Mouse (Mus musculus) right cerebral cortex, adult 18-20 months (tissue): Measurements from ENCODE around the gene Mettl7a2.
"Not testable (repeated sequence)": the region's sequence is repeated elsewhere in the genome, so short reads cannot be mapped to it uniquely, and the experiment has no call there.

Experiments
- DNase-seq: peaks from one replicate; pipeline ENCODE4 v3.0.0; 2022; ENCODE audit warnings: mixed read lengths

Gene Mettl7a2

DNA sequence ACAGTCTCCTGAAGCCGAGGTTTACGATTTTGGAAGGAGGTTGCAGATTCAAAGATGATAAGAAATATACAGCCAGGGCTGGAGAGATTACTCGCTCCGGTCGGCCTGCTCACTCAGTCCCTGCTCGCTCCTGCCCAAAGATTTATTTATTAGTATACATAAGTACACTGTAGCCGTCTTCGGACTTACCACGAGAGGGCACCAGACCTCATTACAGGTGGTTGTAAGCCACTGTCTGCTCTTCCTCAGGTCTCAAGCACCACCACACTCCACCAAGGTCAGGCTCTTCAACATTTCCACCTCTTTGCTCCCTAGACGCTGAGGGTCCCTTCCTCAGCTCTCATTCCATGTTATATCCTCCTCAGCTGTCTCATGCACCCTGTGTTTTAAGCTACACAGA lies 15.2 kb upstream of the Mettl7a2 start:
- not testable (repeated sequence) for DNase-seq

GRCm38 (mm10) chr15:100341314-100341980 lies 11.6 kb upstream of the Mettl7a2 start:
- DNase-seq: not testable (repeated sequence)

DNA sequence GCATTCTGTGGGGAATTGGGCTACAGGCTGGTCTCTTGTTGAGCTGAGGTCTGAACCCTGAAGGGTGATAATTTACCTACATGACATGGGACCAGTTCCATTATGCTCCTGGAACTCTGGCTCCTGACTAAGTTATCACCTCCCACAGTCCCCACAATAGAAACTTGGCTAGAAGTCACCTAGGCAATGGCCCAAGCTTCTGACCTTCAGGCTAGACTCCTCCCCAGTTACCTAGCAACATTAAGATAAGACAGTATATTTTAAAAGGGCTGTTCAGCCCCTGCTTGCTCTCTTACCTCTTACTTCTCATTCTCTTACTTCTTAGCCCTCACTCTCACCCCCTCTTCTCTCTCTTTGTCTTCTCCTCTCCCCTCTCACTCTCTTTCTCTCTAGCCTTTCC lies 7.5 kb upstream of the Mettl7a2 start:
- DNase-seq: no peak

DNA sequence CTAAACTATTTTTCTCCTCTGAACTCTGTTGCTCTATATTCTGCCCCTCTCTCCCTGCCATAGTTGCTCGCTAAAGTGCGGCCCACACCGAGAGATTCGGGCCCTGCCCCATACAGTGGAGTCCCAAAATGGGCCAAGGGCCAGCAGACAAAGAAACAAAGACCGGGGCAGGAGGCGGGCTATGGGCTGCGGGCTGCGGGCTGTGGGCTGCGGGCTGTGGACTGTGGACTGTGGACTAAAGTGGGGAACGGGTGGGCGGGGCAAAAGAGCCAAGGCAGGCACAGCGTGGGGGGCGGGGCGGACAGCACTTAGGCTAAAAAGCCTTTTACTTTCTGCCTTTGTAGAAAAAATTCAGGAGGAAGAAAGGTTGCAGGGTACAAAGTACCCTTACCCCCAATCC lies 6.2 kb upstream of the Mettl7a2 start:
- DNase-seq: no peak

DNA sequence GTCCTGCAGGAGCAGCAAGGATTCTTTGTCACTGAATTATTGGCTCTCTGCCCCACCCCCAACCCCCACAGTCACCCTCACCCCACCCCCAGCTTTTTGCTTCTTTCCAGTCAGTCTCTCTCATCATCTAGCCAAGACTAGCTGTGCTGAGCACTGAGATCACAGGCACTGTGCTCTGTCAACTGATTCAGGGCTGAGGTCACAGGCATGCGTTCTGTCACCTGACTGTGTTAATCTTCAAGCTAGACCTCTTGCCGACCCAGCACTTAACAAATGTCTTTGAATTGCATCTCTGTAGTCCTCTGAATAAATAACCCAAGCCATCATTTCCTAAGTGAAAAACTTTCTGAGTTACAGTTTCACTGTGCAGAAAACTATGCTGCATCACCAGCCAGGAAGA lies 3.5 kb upstream of the Mettl7a2 start:
- no peak for DNase-seq

DNA sequence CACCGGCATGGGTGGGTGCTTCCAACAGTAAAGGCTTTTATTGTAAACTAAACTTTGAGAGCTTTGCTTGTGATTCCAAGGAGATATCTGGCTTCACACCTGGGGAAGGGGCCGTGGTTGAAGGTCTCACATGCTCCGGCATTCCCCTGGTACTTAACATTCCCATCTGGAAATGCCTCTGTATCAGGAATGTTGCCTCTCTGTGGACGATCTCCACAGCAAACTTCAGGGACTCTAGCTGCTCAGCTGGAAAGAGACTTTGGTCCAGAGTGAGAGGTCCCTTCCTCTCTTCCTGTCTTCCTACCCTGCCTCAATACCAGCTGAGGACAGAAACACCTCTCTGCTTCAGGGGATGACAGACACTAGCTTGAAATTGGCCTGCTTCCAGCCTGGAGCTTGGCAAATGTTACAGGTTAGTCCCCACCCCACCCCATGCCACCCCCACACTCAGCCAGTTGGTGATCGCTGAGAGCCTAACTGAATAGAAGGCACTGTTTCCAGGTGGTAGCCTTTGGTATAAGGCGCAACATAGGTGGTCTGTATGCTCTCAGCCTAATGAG lies 1.4 kb upstream of the Mettl7a2 start:
- DNase-seq: no peak

GRCm38 (mm10) chr15:100353399-100353798 lies 399 bp downstream of the Mettl7a2 start:
- not testable (repeated sequence) for DNase-seq

DNA sequence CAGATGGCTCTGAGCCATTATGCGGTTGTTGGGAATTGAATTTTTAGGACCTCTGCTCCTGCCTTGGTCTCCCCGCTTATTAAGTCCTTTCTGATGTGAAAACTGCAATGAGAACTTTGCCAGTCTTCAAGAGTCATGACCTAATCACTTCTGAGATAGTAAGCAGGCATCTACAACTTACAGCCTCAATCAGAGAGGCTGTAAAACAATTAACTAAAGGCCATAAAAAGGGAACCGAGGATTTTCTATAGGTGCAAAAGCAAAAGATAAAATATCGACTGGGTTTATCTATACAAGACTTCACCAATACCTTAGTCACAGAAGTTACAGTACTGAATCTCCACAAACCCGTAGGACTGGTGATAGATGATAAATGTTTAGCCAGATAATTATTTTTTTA lies 2.9 kb downstream of the Mettl7a2 start:
- no peak for DNase-seq

GRCm38 (mm10) chr15:100364242-100364641 lies 11.2 kb downstream of the Mettl7a2 start, which contains the start of gene Higd1c:
TSS of gene Higd1c (plus strand) at chr15:100364542.
- no peak for DNase-seq

- not testable (repeated sequence) for DNase-seq
Measured at GRCm38 (mm10) chr15:100365967-100366366, 13.0 kb downstream of the Mettl7a2 start.

DNA sequence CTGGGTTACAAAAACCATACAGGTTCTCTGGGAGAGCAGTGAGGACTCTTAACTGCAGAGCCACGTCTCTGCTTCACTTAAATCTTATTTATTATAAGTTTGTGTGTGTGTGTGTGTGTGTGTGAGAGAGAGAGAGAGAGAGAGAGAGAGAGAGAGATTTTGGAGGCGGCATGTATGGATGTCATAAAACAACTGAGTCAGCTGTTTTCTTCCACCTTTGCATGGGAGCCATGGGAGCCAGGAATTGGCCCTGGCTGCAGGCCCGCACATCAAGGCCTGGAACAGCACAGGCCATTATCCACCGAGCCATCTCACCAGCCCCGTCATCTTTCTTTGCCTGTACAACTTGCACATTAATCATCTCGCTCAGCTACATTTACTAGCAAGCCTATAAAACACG lies 14.1 kb downstream of the Mettl7a2 start:
- no peak for DNase-seq

GRCm38 (mm10) chr15:100375066-100375465 lies 22.1 kb downstream of the Mettl7a2 start:
- peak; percentile 61 for DNase-seq

- DNase-seq: not testable (repeated sequence)
Measured at GRCm38 (mm10) chr15:100377847-100378505, 25.0 kb downstream of the Mettl7a2 start.

GRCm38 (mm10) chr15:100379658-100380057 lies 26.7 kb downstream of the Mettl7a2 start:
- DNase-seq: no peak

DNA sequence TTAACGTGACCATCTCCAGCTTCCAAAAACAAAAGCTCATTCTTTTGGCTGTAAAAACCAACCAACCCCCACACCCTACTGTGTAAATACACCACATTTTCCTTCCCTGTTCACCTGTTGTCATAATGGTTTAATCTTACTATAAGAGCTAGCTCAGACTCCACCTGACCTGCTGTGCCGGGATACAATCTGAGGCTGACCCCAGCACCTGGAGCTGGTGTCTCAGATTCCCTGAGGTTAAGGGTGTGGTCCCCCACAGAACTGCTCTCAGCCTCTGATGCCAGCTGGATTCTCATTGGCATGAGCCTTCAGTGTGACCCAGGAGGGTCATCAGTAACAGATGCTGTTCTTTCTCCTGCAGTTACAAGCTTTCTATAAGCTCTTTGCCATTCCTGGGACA lies 27.1 kb downstream of the Mettl7a2 start:
- DNase-seq: no peak

DNA sequence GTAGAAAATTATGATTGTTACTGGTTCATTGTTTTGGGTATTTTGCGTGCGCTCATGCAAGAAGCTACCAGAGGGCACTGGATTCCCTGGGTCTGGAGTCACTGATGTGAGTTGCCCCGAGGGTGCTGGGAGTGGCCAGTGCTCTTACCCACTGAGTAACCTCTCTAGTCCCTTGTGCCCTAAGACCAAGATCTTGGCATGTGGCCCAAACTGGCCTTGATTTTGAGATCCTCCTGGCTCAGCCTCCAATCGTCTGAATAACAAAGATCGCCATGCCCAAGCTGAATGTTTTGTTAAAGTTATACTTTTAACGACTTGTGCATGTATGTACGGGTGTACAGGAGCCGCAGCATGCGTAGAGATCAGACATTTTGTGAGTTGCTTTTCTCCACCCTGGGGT lies 32.7 kb downstream of the Mettl7a2 start:
- DNase-seq: no peak

DNA sequence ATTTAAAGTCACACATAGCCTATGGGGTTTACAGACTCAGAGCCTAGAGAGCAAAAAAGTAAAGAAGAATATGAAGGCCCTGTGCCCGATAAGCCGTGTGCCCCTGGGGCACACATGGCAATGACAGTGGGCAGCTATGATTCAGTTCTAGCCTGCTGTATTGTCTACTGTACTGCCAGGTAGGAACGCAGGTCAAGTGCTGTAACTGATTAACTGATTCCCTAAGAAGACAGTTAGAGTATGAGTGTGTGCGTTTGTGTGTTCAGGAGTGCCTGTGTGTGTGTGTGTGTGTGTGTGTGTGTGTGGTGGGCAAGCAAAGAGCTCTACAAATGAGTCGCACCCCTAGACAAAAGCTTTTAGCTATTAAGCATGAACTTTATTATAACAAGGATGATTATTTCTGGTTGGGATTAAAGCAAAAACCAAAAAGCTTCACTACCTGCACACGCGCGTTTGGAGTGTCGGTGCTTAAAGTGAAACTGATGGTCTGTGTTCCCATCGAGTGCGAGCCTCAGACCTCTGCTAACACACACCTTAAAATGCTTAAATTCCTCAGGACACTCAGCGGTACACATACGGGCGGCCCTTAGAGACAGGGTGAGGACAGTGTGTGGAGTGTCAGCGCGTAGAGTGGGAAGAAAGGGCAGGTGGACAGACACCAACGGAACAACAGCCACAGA lies 34.7 kb downstream of the Mettl7a2 start:
- DNase-seq: no peak

GRCm38 (mm10) chr15:100388224-100388835 lies 35.3 kb downstream of the Mettl7a2 start:
- DNase-seq: no peak

- DNase-seq: no peak
Measured at GRCm38 (mm10) chr15:100388886-100389285, 35.9 kb downstream of the Mettl7a2 start.

GRCm38 (mm10) chr15:100391066-100391465 lies 38.1 kb downstream of the Mettl7a2 start:
- no peak for DNase-seq

DNA sequence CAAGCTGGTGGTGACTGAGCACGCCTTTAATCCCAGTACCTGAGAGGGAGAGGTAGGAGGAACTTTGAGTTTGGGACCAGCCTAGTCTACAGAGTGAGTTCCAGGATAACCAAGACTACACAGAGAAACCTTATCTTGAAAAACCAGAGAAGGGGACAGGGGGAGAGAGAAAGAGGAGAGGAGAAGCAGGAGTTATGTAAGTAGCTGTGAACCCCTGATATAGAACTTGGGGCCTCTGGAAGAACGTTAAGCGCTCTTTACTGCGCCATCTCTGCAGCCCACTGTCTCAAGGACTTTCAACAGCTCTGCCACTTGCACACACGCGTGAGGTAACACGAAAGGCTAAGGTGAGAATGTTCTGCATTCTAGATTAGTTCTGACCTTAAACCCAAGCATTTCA lies 38.6 kb downstream of the Mettl7a2 start:
- no peak for DNase-seq

- DNase-seq: no peak
Measured at GRCm38 (mm10) chr15:100393016-100393415, 40.0 kb downstream of the Mettl7a2 start.

- no peak for DNase-seq
Measured at GRCm38 (mm10) chr15:100395561-100395960, 42.6 kb downstream of the Mettl7a2 start.
